Mouse (Mus musculus) MEL (cell line): ENCODE data around the gene Slc22a15.

Source experiments
- CTCF ChIP-seq, 3 experiments: IDR thresholded peaks in 2 of 3; conservative IDR thresholded peaks in 1 of 3; 2 replicates each; pipeline ENCODE4 v1.5.1; 2011 to 2012; ENCODE audit warnings: low read length in 3 of 3, low read depth in 2 of 3, mild to moderate bottlenecking in 2 of 3, improper control_type of control experiment in 1 of 3, inconsistent platforms in 1 of 3, mixed read lengths in 1 of 3, moderate library complexity in 1 of 3; ENCODE audit not compliant: control insufficient read depth in 1 of 3, insufficient read depth in 1 of 3, poor library complexity in 1 of 3, severe bottlenecking in 1 of 3
- EP300 ChIP-seq, 2 experiments: IDR thresholded peaks; 2 replicates each; pipeline ENCODE4 v1.6.1; 2011; ENCODE audit warnings: improper control_type of control experiment in 2 of 2, low read length in 2 of 2, low read depth in 1 of 2, mild to moderate bottlenecking in 1 of 2
- GATA1 ChIP-seq: IDR thresholded peaks from 2 replicates; pipeline ENCODE4 v1.6.1; 2011; ENCODE audit warnings: low read depth, low read length, improper control_type of control experiment
- SIN3A ChIP-seq: IDR thresholded peaks from 2 replicates; pipeline ENCODE4 v1.6.1; 2012; ENCODE audit warnings: low read length, improper control_type of control experiment, inconsistent platforms

DNA sequence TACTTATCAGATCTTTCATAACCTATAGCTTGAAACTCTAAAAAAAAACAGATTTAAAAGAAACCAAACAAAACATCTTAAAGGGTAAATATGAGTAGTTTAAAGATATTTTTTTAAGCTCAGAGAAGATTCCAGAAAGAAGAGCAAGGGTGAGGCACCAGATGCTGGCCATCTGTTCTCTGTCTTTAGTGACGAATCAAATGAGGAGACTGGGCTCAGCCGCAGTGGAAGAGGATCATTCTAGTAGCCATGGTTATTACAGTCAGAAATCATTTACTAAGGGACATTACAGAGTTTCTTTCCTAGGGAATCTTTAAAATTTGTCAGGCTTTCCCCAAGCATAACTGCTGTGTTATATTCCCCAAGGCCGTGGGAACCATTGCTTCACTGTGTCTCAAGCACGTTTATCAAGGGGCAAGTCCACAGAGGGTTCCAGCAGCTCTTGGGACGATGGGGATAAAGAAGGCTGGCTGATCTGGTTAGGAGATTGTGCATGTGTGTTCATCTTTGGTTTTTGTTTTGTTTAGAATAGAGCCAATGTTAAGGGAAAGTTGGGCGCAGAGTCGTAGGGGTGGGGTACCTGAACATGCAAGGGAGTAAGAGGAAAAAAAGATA is 51.1 kb downstream of the Slc22a15 start:
- TF ChIP-seq SIN3A (no peak), EP300 (IDR thresholded peaks at IDR 0.05; ENCODE audit: low read depth in 1 of 2, low read length in 2 of 2) (no peak), GATA1 (no peak), CTCF (IDR thresholded peaks at IDR 0.05 in 2 of 3, conservative IDR thresholded peaks at IDR 0.05 in 1 of 3; ENCODE audit: control insufficient read depth in 1 of 3, insufficient read depth in 1 of 3, low read depth in 2 of 3, low read length in 3 of 3, poor library complexity in 1 of 3, severe bottlenecking in 1 of 3) (no peak)
